Mouse (Mus musculus): ENCODE measurements around the gene Mpi. TPM values are rescaled to one million over a fixed set of nuclear protein-coding genes. Genes with fewer than 3 reads are reported as not detected.

Mpi gene
- polyA plus RNA-seq, 1 experiment from 2014 or later, result 61.7 TPM

DNA sequence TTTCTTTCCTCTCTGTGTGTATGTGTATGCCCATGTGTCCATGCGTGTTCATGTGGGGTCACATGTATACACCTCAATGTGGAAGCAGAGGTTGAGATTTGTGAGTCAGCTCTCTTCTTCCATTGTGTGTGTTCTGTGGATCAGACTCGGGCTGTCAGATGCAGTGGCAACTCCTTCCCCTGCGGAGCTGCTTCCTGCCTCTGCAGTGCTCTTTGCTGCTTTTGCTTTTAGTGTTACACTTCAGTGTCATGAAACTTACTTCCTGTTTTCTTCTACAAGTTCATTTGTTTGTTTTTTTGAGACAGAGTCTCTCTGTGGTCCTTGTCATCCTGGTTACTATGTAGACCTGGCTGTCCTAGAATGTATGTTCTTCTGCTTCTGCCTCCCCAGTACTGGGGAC is 32.4 kb upstream of the Mpi start:
- Histone ChIP-seq H3K4me3 (no peak overlapping the region), H3K9me3 (no peaks in the 10 kb centered on the region), H3K36me3 (replicated peaks) (peaks cover 76% of the 10 kb centered on the region), H3K4me1 (peaks cover 18% of the 10 kb centered on the region), H3K27ac (replicated peaks) (no peak overlapping the region), H3K27me3 (replicated peaks; ENCODE audit: low read depth, poor library complexity, severe bottlenecking) (no peaks in the 10 kb centered on the region)
- no peak for DNase-seq (ENCODE audit: low spot score)
- WGBS, result 81% methylated on average over 3 of the region's 3 CpGs

- no peaks in the 10 kb centered on the region for H3K9me3 ChIP-seq
- H3K36me3 ChIP-seq (replicated peaks), result peaks cover 63% of the 10 kb centered on the region
- H3K4me3 ChIP-seq, result no peak overlapping the region
- no peak overlapping the region for H3K27ac ChIP-seq (replicated peaks)
- 0 out of 2 replicates have a peak, but pooled peaks cover 6% of the 10 kb centered on the region for H3K4me1 ChIP-seq
- no peak for DNase-seq (ENCODE audit: low spot score)
- WGBS, result 83% methylated on average over 6 of the region's 6 CpGs
- H3K27me3 ChIP-seq (replicated peaks; ENCODE audit: low read depth, poor library complexity, severe bottlenecking), result no peaks in the 10 kb centered on the region
Observed at GRCm38 (mm10) chr9:57577144-57577849, 24.7 kb upstream of the Mpi start.

DNA sequence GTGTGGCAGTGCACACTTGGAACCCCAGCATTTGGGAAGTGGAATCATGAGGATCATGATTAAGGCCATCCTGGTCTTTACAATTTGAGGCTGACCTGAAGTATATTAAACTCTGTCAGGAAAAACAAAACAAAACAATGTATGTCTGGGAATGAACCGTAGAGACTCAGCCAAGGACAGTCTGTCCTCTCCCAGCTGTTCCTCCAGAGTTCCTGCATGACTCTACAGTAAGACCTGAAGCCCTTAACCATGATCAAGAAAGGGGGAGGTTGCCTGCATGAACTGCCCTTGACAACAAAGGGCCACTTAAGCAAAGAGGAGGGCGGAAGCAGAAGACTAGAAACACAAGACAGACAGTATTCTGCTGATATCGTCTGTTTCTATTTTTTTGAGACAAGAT is 23.0 kb upstream of the Mpi start:
- Histone ChIP-seq H3K27ac (replicated peaks) (no peak overlapping the region), H3K4me1 (0 out of 2 replicates have a peak, but pooled peaks cover 6% of the 10 kb centered on the region), H3K4me3 (no peak overlapping the region), H3K9me3 (no peaks in the 10 kb centered on the region), H3K27me3 (replicated peaks; ENCODE audit: low read depth, poor library complexity, severe bottlenecking) (no peaks in the 10 kb centered on the region), H3K36me3 (replicated peaks) (peaks cover 61% of the 10 kb centered on the region)
- WGBS, result 86% methylated on average over 3 of the region's 3 CpGs
- DNase-seq (ENCODE audit: low spot score), result no peak

DNA sequence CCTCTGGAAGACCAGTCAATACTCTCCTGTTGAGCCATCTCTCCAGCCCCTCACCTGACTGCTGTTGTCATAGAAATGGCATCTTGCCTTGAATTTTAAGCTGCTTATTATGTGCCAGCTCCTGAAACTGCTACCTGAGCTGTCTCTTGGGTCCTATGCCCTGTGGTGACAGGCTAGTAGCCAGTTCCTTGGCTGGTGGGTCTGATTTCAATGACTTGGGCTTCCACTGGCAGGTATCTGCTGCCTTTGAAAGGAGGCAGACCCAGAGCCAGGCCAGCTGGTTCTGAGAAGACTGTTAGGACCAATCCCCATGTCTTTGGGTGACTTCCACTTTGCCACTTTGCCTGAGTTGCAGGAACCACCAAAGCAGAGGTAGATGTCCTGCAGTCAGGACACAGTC is 21.8 kb upstream of the Mpi start:
- Histone ChIP-seq H3K9me3 (no peaks in the 10 kb centered on the region), H3K4me1 (0 out of 2 replicates have a peak, but pooled peaks cover 6% of the 10 kb centered on the region), H3K4me3 (no peak overlapping the region), H3K27me3 (replicated peaks; ENCODE audit: low read depth, poor library complexity, severe bottlenecking) (no peaks in the 10 kb centered on the region), H3K36me3 (replicated peaks) (peaks cover 60% of the 10 kb centered on the region), H3K27ac (replicated peaks) (no peak overlapping the region)
- DNase-seq (ENCODE audit: low spot score), result no peak

DNA sequence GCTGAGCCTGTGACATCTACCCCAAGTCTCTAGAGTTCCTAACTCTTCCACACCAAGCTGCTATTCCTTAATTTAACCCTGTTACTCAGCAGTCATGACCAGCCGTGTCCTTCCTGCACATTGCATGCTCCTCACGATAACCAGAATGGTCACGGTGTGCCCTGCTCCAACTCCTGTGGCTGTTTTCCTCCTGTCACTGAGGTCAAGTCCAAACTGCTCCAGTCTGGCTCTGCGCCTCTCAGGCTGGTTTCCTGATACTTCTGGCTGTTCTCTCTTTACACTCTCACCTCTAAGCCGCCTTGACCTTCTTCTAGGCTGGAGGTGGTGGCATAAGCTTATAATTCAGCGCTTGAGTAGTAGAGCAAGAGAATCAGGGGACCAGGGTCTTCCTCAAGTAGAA is 15.9 kb upstream of the Mpi start:
- Histone ChIP-seq H3K4me3 (no peak overlapping the region), H3K27me3 (replicated peaks; ENCODE audit: low read depth, poor library complexity, severe bottlenecking) (no peaks in the 10 kb centered on the region), H3K27ac (replicated peaks) (no peak overlapping the region), H3K36me3 (replicated peaks) (peaks cover 46% of the 10 kb centered on the region), H3K9me3 (no peaks in the 10 kb centered on the region), H3K4me1 (peaks cover 11% of the 10 kb centered on the region)
- DNase-seq (ENCODE audit: low spot score), result no peak
- 90% methylated on average over 6 of the region's 6 CpGs for WGBS

DNA sequence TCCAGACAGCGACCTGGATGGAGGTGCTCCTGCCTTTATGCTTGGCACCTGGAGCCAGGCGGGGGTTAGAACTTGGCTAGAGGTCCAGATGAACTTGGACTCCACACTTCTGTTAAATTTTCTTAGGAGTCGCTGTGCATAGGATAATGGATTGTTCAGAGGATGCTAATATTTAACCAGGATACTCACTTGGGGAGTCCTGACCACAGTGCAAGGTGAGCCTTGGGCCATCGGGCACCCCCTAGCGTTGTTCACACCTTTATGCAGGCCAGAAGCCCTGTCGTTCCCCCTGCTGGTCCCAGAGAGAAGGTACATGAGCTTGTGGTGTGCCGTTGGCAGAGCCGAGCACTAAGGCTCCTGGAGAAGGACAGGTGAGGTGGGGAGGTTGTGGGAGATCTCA is 14.3 kb upstream of the Mpi start:
- no peaks in the 10 kb centered on the region for H3K27me3 ChIP-seq (replicated peaks; ENCODE audit: low read depth, poor library complexity, severe bottlenecking)
- WGBS, result 61% methylated on average over 8 of the region's 8 CpGs
- H3K4me3 ChIP-seq, result no peak overlapping the region
- peaks cover 23% of the 10 kb centered on the region for H3K4me1 ChIP-seq
- peaks cover 41% of the 10 kb centered on the region for H3K36me3 ChIP-seq (replicated peaks)
- H3K27ac ChIP-seq (replicated peaks), result no peak overlapping the region
- DNase-seq (ENCODE audit: low spot score), result no peak
- no peaks in the 10 kb centered on the region for H3K9me3 ChIP-seq

DNA sequence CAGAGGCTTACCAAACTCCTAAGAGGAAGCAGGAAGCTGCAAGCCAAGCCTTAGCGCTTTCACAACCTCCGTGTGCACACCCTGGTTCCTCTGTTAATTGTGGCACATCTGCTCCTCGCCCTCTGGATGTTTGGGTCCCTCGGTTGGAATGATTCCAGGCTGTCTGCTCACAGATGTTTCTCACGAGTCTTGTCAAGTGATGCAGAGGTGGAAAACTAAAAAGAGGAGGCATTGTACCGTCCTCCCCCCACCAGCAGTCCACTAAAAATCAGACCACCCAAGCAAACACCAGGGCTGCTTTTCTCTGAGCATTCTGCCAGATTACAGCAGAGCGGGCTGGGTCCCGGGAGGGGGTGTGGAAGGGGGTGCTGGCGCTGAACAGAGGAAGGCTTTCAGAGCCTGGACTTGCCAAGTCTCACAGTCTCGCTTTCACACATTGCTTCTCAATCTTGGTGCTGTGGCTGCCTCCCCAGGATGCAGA is 13.2 kb upstream of the Mpi start:
- H3K36me3 ChIP-seq (replicated peaks), result peaks cover 31% of the 10 kb centered on the region
- peaks cover 31% of the 10 kb centered on the region for H3K4me1 ChIP-seq
- no peaks in the 10 kb centered on the region for H3K9me3 ChIP-seq
- no peak overlapping the region for H3K4me3 ChIP-seq
- DNase-seq (ENCODE audit: low spot score), result no peak
- WGBS, result 45% methylated on average over 10 of the region's 10 CpGs
- H3K27me3 ChIP-seq (replicated peaks; ENCODE audit: low read depth, poor library complexity, severe bottlenecking), result no peaks in the 10 kb centered on the region
- H3K27ac ChIP-seq (replicated peaks), result no peak overlapping the region

GRCm38 (mm10) chr9:57564609-57565008 is 12.0 kb upstream of the Mpi start:
- Histone ChIP-seq H3K27me3 (replicated peaks; ENCODE audit: low read depth, poor library complexity, severe bottlenecking) (no peaks in the 10 kb centered on the region), H3K36me3 (replicated peaks) (peaks cover 21% of the 10 kb centered on the region), H3K4me1 (peaks cover 37% of the 10 kb centered on the region), H3K9me3 (no peaks in the 10 kb centered on the region), H3K27ac (replicated peaks) (no peak overlapping the region), H3K4me3 (no peak overlapping the region)
- no peak for DNase-seq (ENCODE audit: low spot score)
- WGBS, result 91% methylated on average over 6 of the region's 6 CpGs

DNA sequence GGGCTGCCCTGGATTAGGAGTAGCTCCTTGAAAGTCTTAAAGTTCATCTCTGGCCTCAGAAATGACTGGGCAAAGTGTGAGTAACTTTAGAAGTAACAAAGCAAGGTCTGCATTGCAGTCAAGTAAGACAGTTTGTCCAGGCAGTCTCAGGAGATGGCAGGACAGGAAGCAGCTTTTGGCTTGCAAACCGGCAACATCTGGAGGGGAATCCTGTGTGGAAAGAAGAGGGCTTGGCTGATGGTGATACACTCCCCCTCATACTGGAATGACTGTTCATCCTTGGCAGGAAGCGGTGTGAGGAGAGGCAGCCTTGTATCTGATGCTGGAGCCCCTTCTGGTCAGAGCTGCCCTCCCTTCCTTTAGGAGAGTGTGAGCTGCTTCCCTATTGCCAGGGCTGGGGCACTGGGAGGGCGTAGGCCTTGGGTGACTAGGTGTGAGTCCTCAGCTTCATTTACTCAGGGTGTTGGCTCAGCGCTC is 10.4 kb upstream of the Mpi start:
- no peak overlapping the region for H3K4me3 ChIP-seq
- DNase-seq (ENCODE audit: low spot score), result no peak
- H3K27me3 ChIP-seq (replicated peaks; ENCODE audit: low read depth, poor library complexity, severe bottlenecking), result no peaks in the 10 kb centered on the region
- 65% methylated on average over 4 of the region's 4 CpGs for WGBS
- no peak overlapping the region for H3K27ac ChIP-seq (replicated peaks)
- no peaks in the 10 kb centered on the region for H3K9me3 ChIP-seq
- H3K4me1 ChIP-seq, result peaks cover 37% of the 10 kb centered on the region
- H3K36me3 ChIP-seq (replicated peaks), result peaks cover 5% of the 10 kb centered on the region

DNA sequence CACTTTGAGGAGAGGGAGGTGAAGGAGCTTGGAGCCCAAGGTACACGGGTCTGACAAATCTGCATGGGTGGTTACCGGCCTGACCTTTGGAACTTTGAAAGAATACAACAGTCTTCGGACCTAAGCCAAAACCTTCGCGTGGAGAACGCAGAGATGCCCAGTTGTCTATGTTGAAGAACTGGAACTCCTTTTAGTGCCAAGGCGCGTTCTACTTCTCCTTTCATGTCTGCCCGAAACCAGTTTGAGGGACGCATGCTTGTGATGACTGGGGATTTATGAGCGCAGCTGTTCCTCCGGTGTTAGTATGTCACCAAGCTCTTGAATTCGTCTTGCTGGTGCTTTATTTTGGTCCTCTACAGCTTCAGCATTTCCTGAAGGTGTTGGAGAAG is 9.1 kb upstream of the Mpi start:
- H3K27me3 ChIP-seq (replicated peaks; ENCODE audit: low read depth, poor library complexity, severe bottlenecking), result no peaks in the 10 kb centered on the region
- no peak overlapping the region for H3K27ac ChIP-seq (replicated peaks)
- 0 out of 2 replicates have a peak, but pooled peaks cover 3% of the 10 kb centered on the region for H3K36me3 ChIP-seq (replicated peaks)
- H3K9me3 ChIP-seq, result no peaks in the 10 kb centered on the region
- peaks cover 37% of the 10 kb centered on the region for H3K4me1 ChIP-seq
- H3K4me3 ChIP-seq, result peak overlapping the region; percentile 69
- WGBS, result 78% methylated on average over 13 of the region's 13 CpGs
- DNase-seq (ENCODE audit: low spot score), result no peak

- Histone ChIP-seq H3K4me1 (peaks cover 35% of the 10 kb centered on the region), H3K27ac (replicated peaks) (peak within 1 kb of the TSS; percentile 81), H3K36me3 (replicated peaks) (0 out of 2 replicates have a peak, but pooled peaks cover 3% of the 10 kb centered on the region), H3K27me3 (replicated peaks; ENCODE audit: low read depth, poor library complexity, severe bottlenecking) (no peaks in the 10 kb centered on the region), H3K4me3 (peak within 1 kb of the TSS; percentile 69), H3K9me3 (no peaks in the 10 kb centered on the region)
- DNase-seq (ENCODE audit: low spot score), result peak; percentile 94
- WGBS, result under 1% methylated on average over 37 of the region's 37 CpGs
Observed at GRCm38 (mm10) chr9:57560861-57561710, 8.5 kb upstream of the Mpi start, which contains the start of gene Scamp2. Gene Scamp2 (plus strand): TSS chr9:57560943.

GRCm38 (mm10) chr9:57560263-57560662 is 7.7 kb upstream of the Mpi start:
- no peak for DNase-seq (ENCODE audit: low spot score)
- Histone ChIP-seq H3K27ac (replicated peaks) (peak overlapping the region; percentile 81), H3K9me3 (no peaks in the 10 kb centered on the region), H3K27me3 (replicated peaks; ENCODE audit: low read depth, poor library complexity, severe bottlenecking) (no peaks in the 10 kb centered on the region), H3K36me3 (replicated peaks) (0 out of 2 replicates have a peak, but pooled peaks cover 3% of the 10 kb centered on the region), H3K4me1 (peaks cover 27% of the 10 kb centered on the region), H3K4me3 (peak overlapping the region; percentile 69)
- 27% methylated on average over 7 of the region's 7 CpGs for WGBS

Measured in embryonic facial prominence, embryonic 10.5 days (tissue).